Mouse (Mus musculus): Measurements from ENCODE around the gene Purb.

DNA sequence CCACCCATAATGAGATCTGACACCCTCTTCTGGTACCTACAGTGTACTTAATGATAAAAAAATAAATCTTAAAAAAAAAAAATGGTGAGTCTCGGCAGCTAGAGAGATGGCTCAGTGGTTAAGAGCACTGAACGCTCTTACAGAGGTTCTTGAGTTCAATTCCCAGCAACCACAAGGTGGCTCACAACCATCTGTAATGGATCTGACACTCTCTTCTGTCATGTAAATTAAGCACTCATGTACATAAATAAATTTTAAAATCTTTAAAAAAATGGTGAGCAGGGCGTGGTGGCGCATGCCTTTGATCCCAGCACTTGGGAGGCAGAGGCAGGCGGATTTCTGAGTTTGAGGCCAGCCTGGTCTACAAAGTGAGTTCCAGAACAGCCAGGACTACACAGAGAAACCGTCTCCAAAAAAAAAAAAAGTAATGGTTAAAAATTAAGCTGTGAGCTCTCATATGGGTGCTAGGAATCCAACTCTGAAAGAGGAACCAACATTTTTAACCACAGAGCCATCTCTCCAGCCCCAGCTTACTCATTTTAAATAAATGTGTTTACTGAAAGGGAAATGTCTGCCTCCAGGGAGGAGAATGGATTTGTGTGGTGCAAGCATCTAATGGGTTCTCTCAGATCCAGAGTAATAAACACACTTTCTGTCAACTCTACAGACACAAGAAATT is 12.4 kb downstream of the Purb start:
- TF ChIP-seq CTCF (conservative IDR thresholded peaks at IDR 0.05; ENCODE audit: low read length) (no peak), POU5F1 (IDR thresholded peaks at IDR 0.05; ENCODE audit: borderline replicate concordance, low read length) (no peak)
